Mouse (Mus musculus) urinary bladder, postnatal 0 days (tissue): Measurements from ENCODE around the gene Mtmr1. TPM values are rescaled to one million over a fixed set of nuclear protein-coding genes. Genes with fewer than 3 reads are reported as not detected.

Experiments
- polyA plus RNA-seq: library from polyadenylated mRNA; unstranded; fragments of >200 nt; fragmentation: Nextera tagmentation; extraction: Ambion mirVana; gene quantifications from 2 replicates; pipeline ENCODE4 v1.2.1, GENCODE M21; 2015

Mtmr1 gene
- polyA plus RNA-seq: 28.8 and 33.3 TPM in 2 replicates

GRCm38 (mm10) chrX:71364554-71364991, at the start of gene Mtmr1:
Gene Mtmr1 (plus strand): TSS chrX:71364760.

Other genes starting within 250 kb of the Mtmr1 start
- gene Mtm1, start 154.0 kb upstream of the Mtmr1 start, polyA plus RNA-seq: 4.6 and 5.4 TPM in 2 replicates
- gene Cd99l2, start 128.1 kb downstream of the Mtmr1 start, polyA plus RNA-seq: 22.9 and 27.7 TPM in 2 replicates
- gene Hmgb3, start 191.2 kb downstream of the Mtmr1 start, polyA plus RNA-seq: 46.5 and 62.3 TPM in 2 replicates